19 mouse cellular contexts compared by ENCODE assay signal in genomic region chr11:22825548-22825947, GRCm38 (mm10). TPM values are rescaled to one million over a fixed set of nuclear protein-coding genes. Genes with fewer than 3 reads are reported as not detected.
DNase-seq lines count a peak whose midpoint lies in the region; ATAC-seq and TF ChIP-seq lines count a peak whose summit lies in the region.
"Had no signal": no experiment of that assay in that cellular context is flagged by ENCODE, and none has a peak within 500 bp of the region (broad histone marks: within the 10 kb centered on the region; RNA-seq: fewer than 3 reads in every experiment).

No protein-coding gene starts in this region.

- no peak overlapping the region for H3K4me3 ChIP-seq in heart, adult 2 months
- H3K4me3 ChIP-seq in liver, postnatal 0 days (ENCODE audit: low read depth, low read length), result no peak overlapping the region
- no peak overlapping the region for H3K4me3 ChIP-seq in embryonic facial prominence, embryonic 10.5 days
- H3K4me3 ChIP-seq: embryonic facial prominence, embryonic 13.5 days; erythroblast, embryonic 14.5 days; forebrain, embryonic 12.5 days; forebrain, embryonic 15.5 days; hindbrain, embryonic 12.5 days; hindbrain, embryonic 15.5 days had no signal

- no peaks in the 10 kb centered on the region for H3K9me3 ChIP-seq in liver, postnatal 0 days (ENCODE audit: low read length)
- H3K9me3 ChIP-seq in embryonic facial prominence, embryonic 10.5 days, result no peaks in the 10 kb centered on the region
- H3K9me3 ChIP-seq: embryonic facial prominence, embryonic 13.5 days; forebrain, embryonic 12.5 days; forebrain, embryonic 15.5 days; hindbrain, embryonic 12.5 days; hindbrain, embryonic 15.5 days had no signal

- H3K4me2 ChIP-seq in liver, postnatal 0 days (ENCODE audit: low read depth, low read length), result no peak overlapping the region
- H3K4me2 ChIP-seq: embryonic facial prominence, embryonic 13.5 days; forebrain, embryonic 12.5 days; forebrain, embryonic 15.5 days; heart, embryonic 11.5 days; hindbrain, embryonic 12.5 days; hindbrain, embryonic 15.5 days had no signal

- H3K36me3 ChIP-seq in heart, adult 2 months (ENCODE audit: control insufficient read depth, insufficient read depth, low read length), result no peaks in the 10 kb centered on the region
- 0 out of 2 replicates have a peak, but pooled peaks cover 7% of the 10 kb centered on the region for H3K36me3 ChIP-seq in liver, postnatal 0 days (replicated peaks; ENCODE audit: insufficient read depth, low read length)
- no peaks in the 10 kb centered on the region for H3K36me3 ChIP-seq in embryonic facial prominence, embryonic 10.5 days (replicated peaks)
- H3K36me3 ChIP-seq: embryonic facial prominence, embryonic 13.5 days; forebrain, embryonic 12.5 days; forebrain, embryonic 15.5 days; hindbrain, embryonic 12.5 days; hindbrain, embryonic 15.5 days had no signal

- H3K9ac ChIP-seq in heart, adult 2 months (ENCODE audit: low read depth, low read length), result no peak overlapping the region
- no peak overlapping the region for H3K9ac ChIP-seq in liver, postnatal 0 days (replicated peaks)
- H3K9ac ChIP-seq: embryonic facial prominence, embryonic 13.5 days; forebrain, embryonic 12.5 days; forebrain, embryonic 15.5 days; hindbrain, embryonic 12.5 days; hindbrain, embryonic 15.5 days had no signal

- TF ChIP-seq EP300 in heart, adult 2 months (IDR thresholded peaks at IDR 0.05; ENCODE audit: insufficient read depth, low read depth, low read length), result no peak
- TF ChIP-seq EP300 in liver, postnatal 0 days (IDR thresholded peaks at IDR 0.05; ENCODE audit: low read depth), result no peak

- H3K4me1 ChIP-seq in heart, adult 2 months (ENCODE audit: control insufficient read depth, insufficient read depth, low read length), result peaks cover 18% of the 10 kb centered on the region
- peaks cover 4% of the 10 kb centered on the region; the same call in 1 of the 2 replicates for H3K4me1 ChIP-seq in liver, postnatal 0 days (ENCODE audit: insufficient read depth)
- H3K4me1 ChIP-seq in embryonic facial prominence, embryonic 10.5 days, result 0 out of 2 replicates have a peak, but pooled peaks cover 5% of the 10 kb centered on the region
- H3K4me1 ChIP-seq: forebrain, embryonic 15.5 days had no signal

- intact Hi-C loops in heart, adult 2 months (cut with DNase I), result no loop called here

- no peak for ATAC-seq in liver, postnatal 0 days
- ATAC-seq: forebrain, embryonic 15.5 days had no signal

- no peaks in the 10 kb centered on the region for H3K79me2 ChIP-seq in heart, adult 2 months (replicated peaks; ENCODE audit: control insufficient read depth, insufficient read depth, low read length)

- 100% methylated on average over 1 of the region's 1 CpGs for WGBS in heart, adult 2 months
- 92% methylated on average over 1 of the region's 1 CpGs for WGBS in liver, postnatal 0 days (ENCODE audit: insufficient replicate concordance)
- 96% methylated on average over 1 of the region's 1 CpGs for WGBS in embryonic facial prominence, embryonic 10.5 days

- no peak for TF ChIP-seq POLR2A in heart, adult 2 months (IDR thresholded peaks at IDR 0.05; ENCODE audit: insufficient read depth, low read depth, low read length)

- 0 out of 2 replicates have a peak, but pooled peaks have one; percentile 8 for TF ChIP-seq CTCF in heart, adult 2 months (IDR thresholded peaks at IDR 0.05)
- TF ChIP-seq CTCF in liver, postnatal 0 days (IDR thresholded peaks at IDR 0.05; ENCODE audit: low read depth), result peak; percentile 36

- H3K27me3 ChIP-seq in heart, adult 2 months (ENCODE audit: control insufficient read depth, insufficient read depth, low read length), result no peaks in the 10 kb centered on the region
- no peaks in the 10 kb centered on the region for H3K27me3 ChIP-seq in liver, postnatal 0 days (ENCODE audit: insufficient read depth, low read length)
- no peaks in the 10 kb centered on the region for H3K27me3 ChIP-seq in embryonic facial prominence, embryonic 10.5 days (replicated peaks; ENCODE audit: low read depth, poor library complexity, severe bottlenecking)
- H3K27me3 ChIP-seq: embryonic facial prominence, embryonic 13.5 days; forebrain, embryonic 12.5 days; forebrain, embryonic 15.5 days; hindbrain, embryonic 12.5 days; hindbrain, embryonic 15.5 days had no signal

- H3K27ac ChIP-seq in heart, adult 2 months, result no peak overlapping the region
- no peak overlapping the region for H3K27ac ChIP-seq in liver, postnatal 0 days (ENCODE audit: low read depth)
- H3K27ac ChIP-seq in embryonic facial prominence, embryonic 10.5 days (replicated peaks), result no peak overlapping the region
- H3K27ac ChIP-seq: embryonic facial prominence, embryonic 13.5 days; forebrain, embryonic 12.5 days; forebrain, embryonic 15.5 days; hindbrain, embryonic 12.5 days; hindbrain, embryonic 15.5 days had no signal

- DNase-seq in heart, adult 2 months, result no peak
- DNase-seq in heart, adult 11 months, result no peak
- DNase-seq in liver, postnatal 0 days, result no peak
- no peak for DNase-seq in liver
- DNase-seq in induced T-regulatory cell, adult 2 months (ENCODE audit: low read depth), result peak; percentile 46
- DNase-seq in embryonic facial prominence, embryonic 10.5 days (ENCODE audit: low spot score), result no peak
- DNase-seq: adrenal gland, adult 2 months; cerebellum, adult 11 months; cerebellum, adult 2 months; cerebellum, adult 9-11 months; cerebellum, postnatal 25 days; gastrocnemius, postnatal 25 days had no signal

RNA-seq across cellular contexts. Expression of gene B3gnt2, which starts 35.2 kb away (rescaled TPM):
- 1 to 10 TPM; 3.5 to 6.2 TPM for total RNA-seq in heart, adult 2 months (2021)
- 5.7 and 7.1 TPM in 2 replicates for polyA plus RNA-seq in heart, adult 2 months (2012; rRNA removed)
- 10.0 and 10.8 TPM in 2 replicates for polyA plus RNA-seq in liver, postnatal 0 days (2015; fragmentation: Nextera tagmentation; extraction: Ambion mirVana)
- polyA plus RNA-seq in embryonic facial prominence, embryonic 10.5 days (2016; fragmentation: Nextera tagmentation; extraction: Ambion mirVana), result 2.4 and 3.4 TPM in 2 replicates
